Mouse (Mus musculus): Measurements from ENCODE around the gene Mast4.

Gene Mast4

GRCm38 (mm10) chr13:103241092-103241491, 93.2 kb downstream of the Mast4 start:
- DNase-seq (ENCODE audit: low read depth, low spot score) = no peak

GRCm38 (mm10) chr13:103239654-103240053, 94.6 kb downstream of the Mast4 start:
- no peak for DNase-seq (ENCODE audit: low read depth, low spot score)

- DNase-seq (ENCODE audit: low read depth, low spot score) = no peak
Measured at GRCm38 (mm10) chr13:103238034-103238705, 96.1 kb downstream of the Mast4 start.

- no peak for DNase-seq (ENCODE audit: low read depth, low spot score)
Measured at GRCm38 (mm10) chr13:103232171-103232570, 102.1 kb downstream of the Mast4 start.

GRCm38 (mm10) chr13:103229069-103229468, 105.2 kb downstream of the Mast4 start:
- no peak for DNase-seq (ENCODE audit: low read depth, low spot score)

GRCm38 (mm10) chr13:103225895-103226815, 108.1 kb downstream of the Mast4 start:
- DNase-seq (ENCODE audit: low read depth, low spot score) = no peak

- no peak for DNase-seq (ENCODE audit: low read depth, low spot score)
Measured at GRCm38 (mm10) chr13:103225217-103225894, 108.9 kb downstream of the Mast4 start.

GRCm38 (mm10) chr13:103220479-103221064, 113.7 kb downstream of the Mast4 start:
- no peak for DNase-seq (ENCODE audit: low read depth, low spot score)

GRCm38 (mm10) chr13:103219999-103220398, 114.3 kb downstream of the Mast4 start:
- DNase-seq (ENCODE audit: low read depth, low spot score) = no peak

- DNase-seq (ENCODE audit: low read depth, low spot score) = no peak
Measured at GRCm38 (mm10) chr13:103217486-103217885, 116.8 kb downstream of the Mast4 start.

GRCm38 (mm10) chr13:103214506-103214905, 119.8 kb downstream of the Mast4 start:
- no peak for DNase-seq (ENCODE audit: low read depth, low spot score)

- DNase-seq (ENCODE audit: low read depth, low spot score) = no peak
Measured at GRCm38 (mm10) chr13:103211953-103212352, 122.3 kb downstream of the Mast4 start.

- DNase-seq (ENCODE audit: low read depth, low spot score) = no peak
Measured at GRCm38 (mm10) chr13:103211501-103211941, 122.8 kb downstream of the Mast4 start.

GRCm38 (mm10) chr13:103210746-103211145, 123.6 kb downstream of the Mast4 start:
- no peak for DNase-seq (ENCODE audit: low read depth, low spot score)

GRCm38 (mm10) chr13:103207199-103207598, 127.1 kb downstream of the Mast4 start:
- DNase-seq (ENCODE audit: low read depth, low spot score) = no peak

GRCm38 (mm10) chr13:103206644-103207043, 127.7 kb downstream of the Mast4 start:
- no peak for DNase-seq (ENCODE audit: low read depth, low spot score)

- DNase-seq (ENCODE audit: low read depth, low spot score) = no peak
Measured at GRCm38 (mm10) chr13:103205191-103205590, 129.1 kb downstream of the Mast4 start.

- no peak for DNase-seq (ENCODE audit: low read depth, low spot score)
Measured at GRCm38 (mm10) chr13:103203376-103203895, 130.9 kb downstream of the Mast4 start.

GRCm38 (mm10) chr13:103201016-103201760, 133.1 kb downstream of the Mast4 start:
- DNase-seq (ENCODE audit: low read depth, low spot score) = no peak

GRCm38 (mm10) chr13:103199823-103200660, 134.3 kb downstream of the Mast4 start:
- DNase-seq (ENCODE audit: low read depth, low spot score) = no peak
